Mouse (Mus musculus): ENCODE measurements around the gene Cldn34c4. TPM values are rescaled to one million over a fixed set of nuclear protein-coding genes. Genes with fewer than 3 reads are reported as not detected.

The Cldn34c4 gene
- polyA plus RNA-seq (2012; rRNA removed): not detected in 2 replicates

DNA sequence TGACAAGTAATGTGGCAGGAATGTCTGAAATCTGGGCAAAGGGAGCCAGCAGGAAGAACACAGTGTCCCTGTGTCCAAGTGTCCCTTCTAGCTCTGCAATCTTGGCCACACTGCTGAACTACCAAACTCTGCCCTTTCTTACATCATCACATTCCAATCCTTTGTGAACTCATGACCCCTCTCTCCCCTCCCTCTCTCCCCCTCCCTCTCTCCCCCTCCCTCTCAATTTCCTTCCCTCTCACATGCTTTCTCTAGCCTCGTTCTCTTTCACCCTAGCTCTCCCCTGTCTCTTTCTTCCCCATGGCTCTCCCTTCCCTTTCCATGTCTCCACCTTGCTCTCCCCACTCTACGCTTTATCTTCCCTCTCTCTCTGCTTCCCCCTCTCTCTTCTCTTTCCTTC lies at the start of gene Cldn34c4:
TSS of gene Cldn34c4 (minus strand) at position 101 of the 400 bp plus-strand sequence.
- no peak for DNase-seq (ENCODE audit: low read depth, low spot score)
- WGBS: 35% methylated on average over 2 of the region's 2 CpGs

DNA sequence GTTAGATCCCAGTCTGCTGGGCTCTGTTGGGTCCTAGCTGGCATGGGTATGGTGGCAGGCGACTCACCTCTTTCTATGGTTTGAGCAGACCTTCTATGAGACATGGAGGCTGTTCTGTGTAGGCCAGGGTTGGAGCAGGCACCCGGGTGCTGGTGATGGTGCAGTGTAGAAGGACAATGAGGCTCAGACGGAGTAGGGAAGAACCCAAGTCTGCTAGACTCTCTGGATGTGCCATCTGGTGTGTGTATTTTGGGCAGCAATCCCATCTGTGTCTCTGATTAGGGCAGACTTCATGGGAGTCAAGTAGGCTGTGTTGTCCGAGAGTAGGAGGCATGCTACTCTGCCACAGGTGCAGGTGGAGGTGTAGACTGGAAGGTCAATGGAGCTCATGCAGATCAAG lies 10.7 kb upstream of the Cldn34c4 start:
- 73% methylated on average over 4 of the region's 4 CpGs for WGBS
- DNase-seq (ENCODE audit: low read depth, low spot score): no peak

Measured in large intestine, adult 2 months (tissue).